Mouse (Mus musculus) testis, adult 2 months (tissue): ENCODE data around the gene Gm9972. TPM values are rescaled to one million over a fixed set of nuclear protein-coding genes. Genes with fewer than 3 reads are reported as not detected.

Experiments used
- H3K27ac ChIP-seq: fragments of 200-500 bp; 2 replicates; pipeline ENCODE4 v1.5.1; 2012; ENCODE audit warnings: low read depth, low read length; ENCODE audit not compliant: control insufficient read depth, insufficient read depth
- H3K27me3 ChIP-seq: fragments of 200-500 bp; 2 replicates; pipeline ENCODE4 v1.6.1; 2012; ENCODE audit warnings: mild to moderate bottlenecking, low read length, moderate library complexity; ENCODE audit not compliant: control insufficient read depth, insufficient read depth
- H3K36me3 ChIP-seq: fragments of 200-500 bp; 2 replicates; pipeline ENCODE4 v1.6.1; 2012; ENCODE audit warnings: mild to moderate bottlenecking, low read length; ENCODE audit not compliant: control insufficient read depth, insufficient read depth
- H3K4me1 ChIP-seq: fragments of 200-500 bp; 2 replicates; pipeline ENCODE4 v1.6.1; 2012; ENCODE audit warnings: low read length; ENCODE audit not compliant: control insufficient read depth, insufficient read depth
- H3K4me3 ChIP-seq: fragments of 200-500 bp; 2 replicates; pipeline ENCODE4 v1.5.1; 2012; ENCODE audit warnings: low read depth, mild to moderate bottlenecking, low read length, moderate library complexity, mixed read lengths; ENCODE audit not compliant: control insufficient read depth
- CTCF ChIP-seq: fragments of 200-500 bp; IDR thresholded peaks from 2 replicates; pipeline ENCODE4 v1.5.1; 2012; ENCODE audit warnings: low read depth, mild to moderate bottlenecking, inconsistent platforms, low read length, moderate library complexity; ENCODE audit not compliant: control insufficient read depth, insufficient read depth, insufficient replicate concordance
- POLR2A ChIP-seq: fragments of 200-500 bp; IDR thresholded peaks from 2 replicates; pipeline ENCODE4 v1.6.1; 2012; ENCODE audit warnings: low read depth, mild to moderate bottlenecking, inconsistent platforms, low read length, moderate library complexity; ENCODE audit not compliant: control insufficient read depth
- polyA plus RNA-seq: library from polyadenylated mRNA; depleted of rRNA; stranded (reverse); fragments of >200 nt; gene quantifications from 2 replicates; pipeline ENCODE4 v1.2.3, GENCODE M21; 2012; rRNA removed

Gene Gm9972
- polyA plus RNA-seq, 1 experiment, result not detected

- Histone ChIP-seq H3K27me3 (no peaks in the 10 kb centered on the region), H3K4me3 (no peak overlapping the region), H3K36me3 (no peaks in the 10 kb centered on the region), H3K4me1 (no peaks in the 10 kb centered on the region), H3K27ac (no peak overlapping the region)
- TF ChIP-seq CTCF (no peak), POLR2A (no peak)
Observed at GRCm38 (mm10) chr11:43049363-43049762, 13.8 kb downstream of the Gm9972 start.

GRCm38 (mm10) chr11:43054972-43055371 is 19.4 kb downstream of the Gm9972 start:
- Histone ChIP-seq H3K4me3 (no peak overlapping the region), H3K4me1 (no peaks in the 10 kb centered on the region), H3K27me3 (no peaks in the 10 kb centered on the region), H3K27ac (no peak overlapping the region), H3K36me3 (no peaks in the 10 kb centered on the region)
- TF ChIP-seq POLR2A, result no peak
- no peak for TF ChIP-seq CTCF

DNA sequence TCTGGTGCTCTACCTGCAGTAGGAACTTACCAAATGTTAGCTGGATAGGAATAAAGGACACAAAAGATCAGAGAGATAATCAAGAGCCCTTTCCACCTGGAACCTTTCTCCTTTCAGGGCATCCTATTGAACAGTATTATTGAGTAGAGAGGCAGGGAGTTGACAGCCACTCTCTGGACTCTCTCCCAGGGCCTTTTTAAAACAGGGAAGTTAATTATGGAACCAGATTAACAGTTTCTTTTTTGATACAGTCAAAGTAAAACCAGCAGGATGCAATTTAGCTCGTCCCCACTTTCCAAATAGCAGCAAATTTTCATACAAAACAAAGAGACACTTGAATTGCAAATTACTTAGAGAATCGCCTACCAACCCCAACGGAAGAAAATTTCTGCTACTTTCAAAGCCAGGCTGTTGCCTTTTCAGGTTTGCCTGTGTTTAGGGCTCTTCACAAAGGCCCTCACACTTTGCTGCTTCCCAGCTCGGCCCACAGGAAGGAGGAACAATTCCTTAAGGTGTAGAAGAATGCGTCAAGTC is 24.0 kb downstream of the Gm9972 start:
- Histone ChIP-seq H3K36me3 (no peaks in the 10 kb centered on the region), H3K4me1 (no peaks in the 10 kb centered on the region), H3K4me3 (no peak overlapping the region), H3K27ac (no peak overlapping the region), H3K27me3 (no peaks in the 10 kb centered on the region)
- TF ChIP-seq POLR2A, result no peak
- TF ChIP-seq CTCF, result no peak

DNA sequence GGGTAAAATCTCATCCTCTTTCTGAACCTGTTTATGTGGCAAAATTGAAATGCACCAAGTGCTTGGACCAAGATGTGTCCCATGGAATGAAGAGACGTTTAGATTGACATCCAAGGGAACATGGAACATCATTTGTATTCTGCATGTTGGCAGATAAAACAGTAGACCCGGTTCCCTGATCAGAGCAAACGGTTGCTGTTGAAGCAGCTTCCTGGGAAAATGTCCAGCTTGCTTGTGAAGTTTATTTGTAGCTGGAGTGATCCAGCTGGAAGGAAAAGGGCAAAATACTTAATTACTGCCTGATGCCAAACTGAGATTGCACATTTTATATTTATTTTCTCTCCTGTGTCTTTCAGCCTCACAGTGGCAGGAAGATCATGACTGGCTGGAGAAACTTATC is 26.7 kb downstream of the Gm9972 start:
- H3K4me1 ChIP-seq, result no peaks in the 10 kb centered on the region
- no peak overlapping the region for H3K4me3 ChIP-seq
- TF ChIP-seq CTCF (no peak), POLR2A (no peak)
- H3K27ac ChIP-seq, result no peak overlapping the region
- H3K36me3 ChIP-seq, result no peaks in the 10 kb centered on the region
- H3K27me3 ChIP-seq, result no peaks in the 10 kb centered on the region

GRCm38 (mm10) chr11:43086309-43087050 is 50.9 kb downstream of the Gm9972 start:
- TF ChIP-seq POLR2A (no peak), CTCF (no peak)

More at GRCm38 (mm10) chr11:43086309-43087050, 50.9 kb downstream of the Gm9972 start:
- Histone ChIP-seq H3K27ac (no peak overlapping the region), H3K27me3 (no peaks in the 10 kb centered on the region), H3K4me1 (no peaks in the 10 kb centered on the region), H3K4me3 (no peak overlapping the region), H3K36me3 (no peaks in the 10 kb centered on the region)

Other genes with a start within 250 kb of the Gm9972 start
- 0.17 and 0.30 TPM in 2 replicates for gene Atp10b, start 114.1 kb downstream of the Gm9972 start, polyA plus RNA-seq